Mouse (Mus musculus): Measurements from ENCODE around the gene Unc13c.

The Unc13c gene

GRCm38 (mm10) chr9:73638119-73638518 lies 330.6 kb downstream of the Unc13c start:
- intact Hi-C loops (cut with DNase I) = no loop called here

DNA sequence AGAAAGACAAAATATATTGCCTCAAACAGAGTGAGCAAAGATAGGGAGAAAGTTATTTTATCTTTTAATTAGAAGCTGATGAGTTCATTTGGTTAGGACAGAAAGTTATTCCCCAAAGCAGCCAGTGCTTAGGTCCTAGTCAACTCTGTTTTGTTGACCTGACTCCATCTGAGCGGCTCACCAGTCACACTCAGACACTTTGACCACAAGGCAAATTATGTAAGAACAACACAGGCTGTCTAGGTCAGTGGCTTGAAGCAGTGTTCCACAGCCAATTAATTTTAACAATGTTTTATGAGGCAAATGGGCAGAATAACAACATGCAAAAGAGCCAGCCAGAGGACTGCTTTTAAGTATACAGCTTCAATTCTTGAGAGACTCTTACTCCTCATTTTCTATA lies 343.6 kb downstream of the Unc13c start:
- intact Hi-C loops (cut with DNase I) = no loop called here

DNA sequence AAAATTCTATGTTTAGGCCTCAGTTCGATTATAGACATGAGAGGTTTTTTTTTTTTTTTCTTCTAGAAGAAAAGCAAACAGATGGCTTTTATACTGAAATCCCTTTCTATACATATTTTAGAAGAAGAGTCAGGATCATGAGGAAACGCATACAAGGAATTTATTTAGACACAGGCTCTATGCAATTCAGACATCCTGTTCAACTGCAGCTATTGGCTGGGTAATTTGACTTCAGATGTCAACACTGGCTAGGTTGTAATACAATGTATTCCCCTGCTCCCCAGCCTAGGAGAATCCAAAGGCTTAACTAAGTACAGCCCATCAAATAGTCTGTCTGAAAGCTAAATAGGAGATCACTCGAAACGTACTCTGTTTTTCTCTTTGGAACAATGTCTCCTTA lies 355.9 kb downstream of the Unc13c start:
- intact Hi-C loops (cut with DNase I) = no loop called here

GRCm38 (mm10) chr9:73603921-73604320 lies 364.8 kb downstream of the Unc13c start:
- intact Hi-C loops (cut with DNase I) = no loop called here

DNA sequence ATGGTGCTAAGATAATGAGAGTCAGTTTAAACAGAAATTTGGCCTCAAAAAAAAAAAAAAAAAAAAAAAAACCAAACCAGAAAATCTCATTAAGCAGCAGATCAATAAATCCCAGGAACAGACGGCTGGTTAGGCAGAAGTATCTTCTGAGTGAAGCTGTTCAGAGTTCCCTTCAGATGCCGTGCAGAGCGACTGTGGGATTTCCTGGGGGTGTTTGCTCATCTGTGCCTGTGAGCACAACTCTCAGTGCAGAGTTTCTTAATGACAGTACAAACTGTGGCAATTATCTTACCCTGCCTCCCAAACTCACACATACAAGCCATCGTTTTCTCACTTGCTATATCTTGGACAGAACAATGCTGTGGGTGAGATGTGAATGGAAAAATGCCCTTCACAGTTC lies 403.2 kb downstream of the Unc13c start:
- intact Hi-C loops (cut with DNase I) = no loop called here

GRCm38 (mm10) chr9:73560037-73560436 lies 408.7 kb downstream of the Unc13c start:
- intact Hi-C loops (cut with DNase I) = no loop called here

- intact Hi-C loops (cut with DNase I) = loop anchor here (5.0 to 10.0 kb wide), 2 partner anchors 393 to 424 kb away; no protein-coding TSS in a partner anchor
These were observed 411.0 kb downstream of the Unc13c start for GRCm38 (mm10) chr9:73557805-73558204.

DNA sequence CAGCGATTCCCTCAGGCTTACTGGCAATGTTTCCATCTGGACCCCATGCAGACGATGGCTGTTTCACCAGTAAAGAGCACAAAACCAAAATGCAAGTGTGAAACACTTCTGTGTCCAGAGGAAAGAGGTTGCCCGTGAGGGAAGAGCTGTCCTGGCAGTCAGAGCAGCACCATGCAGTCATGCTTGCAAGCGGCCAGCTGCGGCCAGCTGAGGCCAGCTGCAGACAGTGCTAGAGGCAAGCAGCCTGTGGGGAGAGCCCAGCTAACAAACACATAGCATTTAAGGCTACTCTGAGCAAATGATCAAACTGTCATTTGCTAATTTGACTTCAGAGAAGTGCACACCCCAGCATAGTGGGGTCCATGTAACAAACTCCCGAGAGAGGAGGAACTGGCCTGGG lies 413.4 kb downstream of the Unc13c start:
- intact Hi-C loops (cut with DNase I) = loop anchor here (5.0 to 10.0 kb wide), 2 partner anchors 391 to 427 kb away; no protein-coding TSS in a partner anchor

- intact Hi-C loops (cut with DNase I) = no loop called here
These were observed 496.2 kb downstream of the Unc13c start for GRCm38 (mm10) chr9:73472568-73472967.

DNA sequence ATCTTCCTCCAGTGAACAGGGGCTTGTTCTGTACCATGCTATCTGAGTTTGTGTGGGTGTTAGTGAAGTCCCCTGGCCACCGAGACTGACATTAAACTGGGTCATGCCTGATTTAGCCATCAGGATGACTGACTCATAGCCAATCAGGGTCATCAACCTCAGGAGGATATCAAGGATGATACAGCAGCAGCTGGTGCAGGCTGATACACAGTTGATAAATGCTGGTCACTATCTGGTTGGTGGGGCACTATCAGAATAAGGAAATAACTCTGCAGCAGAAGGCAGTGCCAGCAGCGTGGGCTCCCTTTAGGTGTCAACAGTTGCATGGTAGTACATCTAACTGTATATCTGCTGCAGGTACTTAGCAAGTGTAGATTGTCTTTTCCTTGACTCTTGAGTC lies 506.7 kb downstream of the Unc13c start:
- intact Hi-C loops (cut with DNase I) = no loop called here

DNA sequence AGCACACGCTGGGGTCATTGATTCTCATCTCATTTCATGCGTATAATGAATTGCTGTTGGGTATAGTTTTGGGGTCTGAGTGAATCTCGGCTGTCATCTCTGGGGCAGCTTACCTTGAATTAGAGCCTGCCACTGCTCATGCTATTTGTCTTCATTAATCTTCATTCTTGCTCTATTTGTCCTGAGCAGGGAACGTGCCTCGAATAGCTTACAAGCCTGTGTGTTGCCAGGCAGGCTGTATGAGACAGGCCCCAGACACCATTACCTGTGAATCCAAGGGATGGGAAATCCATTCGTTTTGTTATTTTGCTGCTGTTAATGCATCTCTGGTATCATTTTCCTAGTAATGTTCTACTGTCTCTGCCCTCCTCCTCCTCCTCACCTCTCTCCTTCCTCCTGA lies 518.8 kb downstream of the Unc13c start:
- intact Hi-C loops (cut with DNase I) = no loop called here

DNA sequence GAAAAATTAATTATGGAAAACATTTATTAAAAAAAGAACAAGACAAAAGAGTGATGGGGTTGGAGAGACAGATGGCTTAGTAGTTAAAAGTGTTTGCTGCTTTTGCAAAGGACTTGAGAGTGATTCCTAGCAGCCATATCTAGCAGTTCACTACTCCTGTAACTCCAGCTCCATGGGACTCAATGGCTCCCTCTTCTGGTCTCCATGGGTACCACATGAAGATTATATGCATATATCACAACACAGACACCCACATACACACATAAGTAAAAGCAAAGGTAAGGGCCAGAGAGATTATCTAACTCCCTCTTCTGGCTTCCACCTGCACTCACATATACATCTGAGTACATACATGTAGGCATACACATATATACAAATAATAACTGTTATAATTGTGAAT lies 519.5 kb downstream of the Unc13c start:
- intact Hi-C loops (cut with DNase I) = no loop called here

GRCm38 (mm10) chr9:73431925-73432324 lies 536.8 kb downstream of the Unc13c start:
- intact Hi-C loops (cut with DNase I) = no loop called here

Measured in adrenal gland (tissue).